Mouse (Mus musculus) ZHBTc4 (cell line): ENCODE measurements around the gene Syt3.
A peak's percentile ranks its signal among the peaks of the same experiment; 100 is the strongest.

ENCODE experiments used
- DNase-seq: peaks from one replicate; pipeline ENCODE4 v3.0.0-alpha.2; 2011; ENCODE audit warnings: low read depth, low spot score

Gene Syt3

DNA sequence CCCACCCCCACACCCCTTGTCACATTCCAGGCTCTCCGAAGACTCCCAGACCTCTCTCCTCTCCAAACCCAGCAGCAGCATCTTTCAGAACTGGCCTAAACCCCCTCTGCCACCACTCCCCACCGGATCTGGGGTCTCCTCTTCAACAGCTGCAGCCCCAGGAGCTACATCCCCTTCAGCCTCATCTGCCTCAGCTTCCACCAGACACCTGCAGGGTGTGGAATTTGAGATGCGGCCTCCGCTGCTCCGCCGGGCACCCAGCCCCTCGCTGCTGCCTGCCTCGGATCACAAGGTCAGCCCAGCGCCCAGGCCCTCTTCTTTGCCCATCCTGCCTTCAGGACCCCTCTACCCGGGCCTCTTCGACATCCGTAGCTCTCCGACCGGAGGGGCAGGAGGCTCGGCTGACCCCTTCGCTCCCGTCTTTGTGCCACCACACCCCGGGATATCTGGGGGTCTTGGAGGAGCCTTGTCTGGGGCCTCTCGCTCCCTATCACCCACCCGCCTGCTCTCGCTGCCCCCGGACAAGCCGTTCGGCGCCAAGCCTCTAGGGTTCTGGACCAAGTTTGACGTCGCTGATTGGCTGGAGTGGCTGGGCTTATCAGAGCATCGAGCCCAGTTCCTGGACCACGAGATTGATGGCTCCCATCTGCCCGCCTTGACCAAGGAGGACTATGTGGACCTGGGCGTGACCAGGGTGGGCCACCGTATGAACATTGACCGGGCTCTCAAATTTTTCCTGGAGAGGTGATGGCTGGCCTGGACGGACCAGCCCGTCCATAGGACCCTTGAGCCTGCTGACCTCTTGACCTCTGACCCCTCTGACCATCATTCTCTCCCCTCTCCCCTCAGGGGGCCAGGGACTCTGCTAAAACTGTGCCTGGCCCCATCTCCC is 27.1 kb upstream of the Syt3 start:
- peak; percentile 66 for DNase-seq

DNA sequence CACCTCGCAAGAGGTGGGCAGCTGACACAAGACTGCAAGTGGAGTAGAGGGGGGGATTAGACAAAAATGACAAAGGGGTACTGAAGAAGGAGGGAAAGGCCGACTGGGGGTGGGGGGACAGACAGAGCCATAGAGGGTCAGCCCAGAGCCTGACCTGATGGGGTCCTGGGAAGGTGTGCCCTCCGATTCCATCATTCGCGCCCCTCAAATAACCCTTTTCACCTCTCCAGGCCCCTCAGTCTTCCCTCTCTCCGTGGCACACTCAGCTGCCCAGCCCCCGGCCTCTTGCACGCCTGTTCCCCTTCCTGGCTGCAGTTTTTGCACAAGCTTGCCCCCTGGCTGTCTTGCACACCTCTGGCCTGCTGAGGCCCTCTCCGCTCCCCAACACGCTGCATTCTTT is 26.4 kb upstream of the Syt3 start:
- DNase-seq, result no peak

DNA sequence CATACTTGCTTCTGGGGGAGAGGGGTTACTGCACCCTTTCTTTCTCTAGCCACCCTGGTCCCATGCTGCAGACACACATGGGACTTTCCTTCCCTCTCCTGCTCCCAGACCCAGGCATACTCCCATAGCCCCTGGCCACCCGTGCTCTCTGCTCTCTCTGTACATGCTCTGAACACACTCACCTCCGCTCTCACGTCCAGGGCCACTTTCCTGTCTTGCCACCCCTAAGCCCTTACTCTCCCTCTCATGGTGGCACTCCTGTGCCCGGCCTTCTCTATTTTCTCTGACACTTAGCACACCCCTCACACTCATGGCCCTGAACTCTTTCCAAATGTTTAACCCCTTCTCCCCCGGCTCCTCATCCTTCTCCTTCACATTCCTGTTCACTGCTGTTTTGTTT is 25.9 kb upstream of the Syt3 start:
- no peak for DNase-seq

DNA sequence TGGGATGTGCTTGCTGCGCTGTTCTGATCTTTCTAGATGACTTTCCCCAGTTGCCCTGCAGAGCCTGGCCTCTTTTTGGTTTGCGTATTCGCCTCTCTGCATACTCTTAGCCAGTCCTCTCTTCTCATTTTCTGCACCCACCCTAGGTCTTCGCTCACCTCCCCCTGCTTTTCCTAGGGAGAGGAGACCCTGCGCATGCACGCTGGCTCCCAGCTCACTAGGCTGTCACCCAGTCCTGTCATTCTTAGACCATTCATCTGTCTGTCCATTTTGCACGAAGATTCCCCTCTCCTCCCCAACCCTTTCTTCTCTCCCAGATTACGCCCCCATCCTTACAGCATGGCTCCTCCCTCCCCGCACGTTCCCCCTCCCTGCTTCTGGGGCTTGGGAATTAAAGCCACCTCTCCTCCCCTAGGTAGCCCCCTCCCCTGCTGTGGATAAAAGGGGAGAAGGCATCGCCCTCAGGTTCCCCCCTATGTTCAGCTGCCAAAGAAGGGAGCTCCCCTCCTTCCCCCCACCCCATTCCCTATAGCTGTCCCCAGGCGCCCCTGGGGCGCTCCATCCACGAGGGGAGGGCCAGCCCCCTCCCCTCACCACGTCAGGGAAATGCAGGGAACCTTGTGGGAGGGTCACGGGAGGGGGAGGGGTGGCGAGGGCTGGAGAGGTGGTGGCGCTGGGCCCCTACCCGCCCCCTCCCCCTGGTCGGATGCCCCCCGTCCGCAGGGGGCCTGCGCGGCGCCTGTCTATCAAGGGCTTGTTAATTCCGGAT is 24.8 kb upstream of the Syt3 start:
- peak; percentile 33 for DNase-seq

GRCm38 (mm10) chr7:44359908-44360672 is 23.8 kb upstream of the Syt3 start:
- DNase-seq, result peak; percentile 97

- no peak for DNase-seq
Measured at GRCm38 (mm10) chr7:44360792-44361301, 23.1 kb upstream of the Syt3 start.

GRCm38 (mm10) chr7:44372678-44373077 is 11.2 kb upstream of the Syt3 start:
- no peak for DNase-seq

GRCm38 (mm10) chr7:44373460-44373859 is 10.4 kb upstream of the Syt3 start:
- no peak for DNase-seq

DNA sequence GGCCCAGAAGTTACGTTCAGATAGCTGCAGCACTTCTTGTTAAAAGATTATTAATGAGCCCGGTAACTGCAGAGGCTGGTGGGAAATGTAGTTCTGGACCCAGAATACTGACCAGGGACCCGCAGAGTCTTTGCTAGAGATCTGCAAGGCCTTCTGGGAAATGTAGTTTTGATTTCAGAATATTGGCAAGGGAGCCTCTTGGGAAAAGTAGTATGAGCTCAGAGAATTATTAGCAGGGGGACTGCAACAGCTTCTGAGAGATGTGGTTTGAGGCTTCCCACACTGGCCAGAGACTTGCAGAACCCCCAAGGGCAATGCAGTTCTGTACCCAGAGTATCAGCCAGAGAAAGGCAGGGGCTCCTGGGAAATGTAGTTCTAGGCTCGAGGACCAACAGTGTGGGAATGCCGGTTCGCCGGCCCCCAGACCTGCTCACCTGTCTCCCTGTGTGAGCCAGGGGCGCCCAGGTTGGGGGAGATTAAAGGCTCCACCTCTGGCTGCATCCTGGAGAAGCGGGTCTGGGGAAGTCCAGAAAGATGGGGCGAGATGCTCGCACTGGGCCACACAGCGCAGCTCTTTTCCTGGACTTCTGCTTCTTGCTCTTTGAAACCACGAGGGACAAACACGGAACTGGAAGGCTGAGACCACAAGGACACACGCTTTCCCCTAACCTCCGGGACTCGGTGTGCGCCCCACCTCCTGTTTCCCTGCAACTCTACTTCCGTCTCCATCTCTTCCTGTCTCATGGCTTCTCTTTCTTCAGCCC is 9.8 kb upstream of the Syt3 start:
- DNase-seq, result peak; percentile 86

- peak; percentile 95 for DNase-seq
Measured at GRCm38 (mm10) chr7:44374756-44375155, 9.1 kb upstream of the Syt3 start.

GRCm38 (mm10) chr7:44375207-44375606 is 8.7 kb upstream of the Syt3 start:
- DNase-seq, result peak; percentile 99

DNA sequence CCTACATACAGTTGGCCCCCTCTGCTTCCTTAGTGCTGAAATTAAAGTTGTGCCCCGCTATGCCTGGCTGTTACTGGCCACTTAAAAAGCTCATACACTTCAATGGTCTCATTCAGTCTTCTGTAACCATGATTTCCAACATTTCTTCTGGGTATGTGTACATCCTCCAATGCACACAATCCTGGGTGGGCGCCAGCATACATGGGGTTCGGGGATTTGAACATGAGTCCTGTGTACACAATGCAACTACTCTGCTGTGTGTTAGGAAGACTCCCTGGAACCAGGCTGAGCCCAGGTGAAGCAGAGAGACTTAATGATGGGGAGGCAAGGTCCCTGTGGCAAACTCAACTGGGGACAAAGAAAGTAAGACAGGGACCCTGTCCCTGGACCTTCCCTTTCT is 8.1 kb upstream of the Syt3 start:
- DNase-seq, result no peak

DNA sequence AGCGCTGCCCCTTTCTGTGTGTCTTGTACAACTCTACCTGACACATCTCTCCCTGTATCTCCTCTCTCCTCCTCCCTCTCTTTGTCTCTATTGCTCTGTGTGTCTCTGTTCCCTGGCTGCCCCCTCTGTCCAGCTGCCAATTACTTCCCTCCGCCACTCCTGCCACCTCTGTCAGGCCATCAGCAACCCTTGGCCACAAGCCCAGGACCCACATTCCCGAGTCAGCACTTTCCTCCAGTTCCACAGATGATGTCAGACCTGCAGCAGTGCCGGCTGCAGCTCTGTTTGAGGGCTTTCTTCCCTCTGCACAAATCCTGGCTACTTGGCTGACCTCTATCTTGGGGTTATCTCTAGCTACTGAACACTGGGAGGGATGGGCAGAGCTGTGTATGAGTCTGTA is 5.6 kb upstream of the Syt3 start:
- DNase-seq, result no peak

DNA sequence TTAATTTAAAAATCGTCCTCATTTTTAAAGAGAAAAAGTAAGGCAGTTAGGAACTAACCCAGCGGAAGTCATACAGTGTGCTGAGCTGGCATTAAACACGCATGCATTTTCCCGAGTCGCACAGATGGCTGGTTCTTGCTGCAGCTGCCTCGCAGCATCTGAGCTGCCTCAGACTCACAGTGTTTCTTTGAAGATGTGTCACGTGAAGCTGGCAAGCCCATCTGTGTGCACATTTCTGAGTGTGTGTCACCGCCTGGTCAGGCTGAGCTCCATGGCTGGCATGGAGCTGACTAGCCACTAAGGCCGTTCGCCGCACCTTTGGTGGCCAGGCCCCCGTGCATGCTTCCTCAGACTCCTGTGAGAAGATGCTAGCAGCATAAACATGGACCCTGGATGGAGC is 1.4 kb upstream of the Syt3 start:
- no peak for DNase-seq

DNA sequence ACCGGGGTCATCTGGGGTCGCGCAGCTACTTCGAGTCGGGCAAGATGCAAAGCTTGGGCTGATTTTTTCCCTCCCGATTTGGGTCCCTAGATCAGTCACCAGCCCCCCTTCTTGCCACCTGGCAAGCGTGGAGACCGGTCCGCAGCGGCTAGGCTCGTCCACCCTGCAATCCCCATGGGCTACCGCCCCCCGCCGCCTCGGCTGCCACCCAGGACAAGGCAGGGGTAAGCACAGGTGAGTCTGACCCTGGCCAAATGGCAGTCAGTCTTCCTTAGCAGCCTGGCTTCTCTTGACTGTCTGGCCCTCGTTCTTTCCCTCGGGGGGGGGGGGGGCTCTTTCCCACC is 786 bp downstream of the Syt3 start:
- no peak for DNase-seq

DNA sequence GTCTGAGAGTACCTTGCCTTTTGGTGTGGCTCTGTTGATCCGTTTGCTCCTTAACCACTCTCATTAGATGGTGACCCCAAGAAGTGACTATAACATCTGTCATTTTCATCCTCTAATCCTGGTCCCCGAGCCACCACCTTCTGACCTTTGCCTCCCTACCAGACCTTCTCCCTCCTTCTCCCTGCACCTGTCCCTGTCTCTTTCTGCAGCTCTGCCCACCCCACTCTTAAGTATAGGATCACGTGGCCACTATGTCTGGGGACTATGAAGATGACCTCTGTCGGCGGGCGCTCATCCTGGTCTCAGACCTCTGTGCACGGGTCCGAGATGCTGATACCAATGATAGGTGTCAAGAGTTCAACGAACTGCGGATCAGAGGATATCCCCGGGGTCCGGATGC is 1.8 kb downstream of the Syt3 start, which contains the start of gene 1700008O03Rik:
Gene 1700008O03Rik (minus strand): TSS at position 101 of the 400 bp plus-strand sequence.
- no peak for DNase-seq

DNA sequence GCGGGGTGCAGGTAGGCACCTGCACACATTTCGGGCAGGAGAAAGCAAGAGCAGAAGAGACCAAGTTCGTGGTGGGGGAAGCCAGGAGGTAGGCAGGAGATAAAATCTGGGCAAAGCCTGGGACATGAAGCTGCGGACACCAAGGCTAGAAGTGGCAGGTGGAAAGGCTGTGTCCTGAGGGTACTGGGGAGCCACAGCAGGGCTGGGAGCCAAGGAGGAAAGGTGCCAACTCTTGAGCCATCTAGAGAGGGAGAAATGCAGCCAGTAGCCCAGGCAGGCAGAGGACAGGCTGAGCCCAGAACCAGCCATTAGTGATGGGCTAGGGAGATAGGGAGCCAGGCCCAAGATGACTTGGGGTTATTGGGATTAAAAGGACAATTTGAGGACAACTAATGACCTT is 7.9 kb downstream of the Syt3 start:
- no peak for DNase-seq

DNA sequence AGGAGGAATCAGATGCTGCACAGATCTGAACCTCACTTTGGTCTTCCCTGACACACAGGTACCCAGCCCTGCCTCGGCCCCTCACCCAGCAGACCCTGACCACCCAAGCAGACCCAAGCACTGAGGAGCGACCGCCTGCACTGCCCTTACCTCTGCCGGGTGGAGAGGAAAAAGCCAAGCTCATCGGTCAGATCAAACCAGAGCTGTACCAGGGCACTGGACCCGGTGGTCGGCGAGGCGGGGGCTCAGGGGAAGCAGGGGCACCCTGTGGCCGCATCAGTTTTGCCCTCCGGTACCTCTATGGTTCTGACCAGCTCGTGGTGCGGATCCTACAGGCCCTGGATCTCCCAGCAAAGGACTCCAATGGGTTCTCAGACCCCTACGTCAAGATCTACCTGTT is 8.4 kb downstream of the Syt3 start:
- no peak for DNase-seq

- no peak for DNase-seq
Measured at GRCm38 (mm10) chr7:44393284-44393683, 9.4 kb downstream of the Syt3 start.

- DNase-seq, result peak; percentile 94
Measured at GRCm38 (mm10) chr7:44398570-44398969, 14.7 kb downstream of the Syt3 start.

DNA sequence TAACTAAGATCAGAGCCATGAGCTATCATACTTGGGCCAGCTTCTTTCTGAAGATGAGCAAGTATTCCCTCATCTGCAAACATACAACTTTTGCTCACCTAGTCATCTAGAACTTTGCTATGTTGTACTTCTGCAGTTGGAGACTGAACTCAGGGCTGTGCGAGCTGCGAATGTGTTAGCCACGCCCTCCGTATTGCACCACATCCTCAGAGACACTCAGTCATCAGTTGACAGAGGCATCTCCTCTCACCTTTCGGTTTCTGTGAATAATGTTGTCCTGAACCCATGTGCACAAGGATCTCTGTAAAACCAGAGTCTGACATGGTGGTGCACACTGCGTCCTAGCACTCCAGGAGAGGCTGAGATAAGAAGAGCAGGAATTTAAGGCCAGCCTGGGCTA is 17.8 kb downstream of the Syt3 start:
- no peak for DNase-seq
